Mouse (Mus musculus): ENCODE results near the gene Lyzl4. TPM values are rescaled to one million over a fixed set of nuclear protein-coding genes. Genes with fewer than 3 reads are reported as not detected.
A peak's percentile ranks its signal among the peaks of the same experiment; 100 is the strongest.

Gene Lyzl4
- polyA plus RNA-seq, 1 experiment: 0.51 TPM

GRCm38 (mm10) chr9:121675011-121675410, 33.1 kb upstream of the Lyzl4 start:
- Histone ChIP-seq H3K4me1 (peaks cover 93% of the 10 kb centered on the region), H3K9me3 (peaks cover 16% of the 10 kb centered on the region), H3K36me3 (replicated peaks; ENCODE audit: low read length) (no peaks in the 10 kb centered on the region), H3K4me3 (replicated peaks) (peak overlapping the region; percentile 80), H3K27me3 (replicated peaks) (peaks cover 89% of the 10 kb centered on the region)
- TF ChIP-seq FLI1 (IDR thresholded peaks at IDR 0.05; ENCODE audit: low read length) (no peak), GATA1 (IDR thresholded peaks at IDR 0.05; ENCODE audit: borderline replicate concordance, low read length) (no peak)

GRCm38 (mm10) chr9:121673716-121674115, 31.8 kb upstream of the Lyzl4 start:
- Histone ChIP-seq H3K36me3 (replicated peaks; ENCODE audit: low read length) (no peaks in the 10 kb centered on the region), H3K9me3 (peaks cover 16% of the 10 kb centered on the region), H3K4me3 (replicated peaks) (no peak overlapping the region), H3K27me3 (replicated peaks) (peaks cover 89% of the 10 kb centered on the region), H3K4me1 (peaks cover 97% of the 10 kb centered on the region)
- TF ChIP-seq FLI1 (IDR thresholded peaks at IDR 0.05; ENCODE audit: low read length) (no peak), GATA1 (IDR thresholded peaks at IDR 0.05; ENCODE audit: borderline replicate concordance, low read length) (no peak)

GRCm38 (mm10) chr9:121672311-121672710, 30.4 kb upstream of the Lyzl4 start:
- Histone ChIP-seq H3K4me1 (peaks cover 96% of the 10 kb centered on the region), H3K36me3 (replicated peaks; ENCODE audit: low read length) (no peaks in the 10 kb centered on the region), H3K4me3 (replicated peaks) (peak overlapping the region; percentile 54), H3K27me3 (replicated peaks) (peaks cover 89% of the 10 kb centered on the region), H3K9me3 (peaks cover 16% of the 10 kb centered on the region)
- TF ChIP-seq GATA1 (IDR thresholded peaks at IDR 0.05; ENCODE audit: borderline replicate concordance, low read length) (no peak), FLI1 (IDR thresholded peaks at IDR 0.05; ENCODE audit: low read length) (no peak)

GRCm38 (mm10) chr9:121671300-121671699, 29.4 kb upstream of the Lyzl4 start:
- H3K27me3 ChIP-seq (replicated peaks): peaks cover 89% of the 10 kb centered on the region
- TF ChIP-seq FLI1 (IDR thresholded peaks at IDR 0.05; ENCODE audit: low read length) (no peak), GATA1 (IDR thresholded peaks at IDR 0.05; ENCODE audit: borderline replicate concordance, low read length) (no peak)
- H3K4me1 ChIP-seq: peaks cover 86% of the 10 kb centered on the region

GRCm38 (mm10) chr9:121669348-121669791, 27.5 kb upstream of the Lyzl4 start:
- H3K4me1 ChIP-seq: peaks cover 66% of the 10 kb centered on the region
- H3K27me3 ChIP-seq (replicated peaks): peaks cover 93% of the 10 kb centered on the region
- no peak for TF ChIP-seq FLI1 (IDR thresholded peaks at IDR 0.05; ENCODE audit: low read length)
- no peak for TF ChIP-seq GATA1 (IDR thresholded peaks at IDR 0.05; ENCODE audit: borderline replicate concordance, low read length)
- peak overlapping the region; percentile 87 for H3K4me3 ChIP-seq (replicated peaks)
- no peaks in the 10 kb centered on the region for H3K36me3 ChIP-seq (replicated peaks; ENCODE audit: low read length)
- H3K9me3 ChIP-seq: peaks cover 15% of the 10 kb centered on the region

More at GRCm38 (mm10) chr9:121671300-121671699, 29.4 kb upstream of the Lyzl4 start:
- Histone ChIP-seq H3K9me3 (peaks cover 16% of the 10 kb centered on the region), H3K36me3 (replicated peaks; ENCODE audit: low read length) (no peaks in the 10 kb centered on the region), H3K4me3 (replicated peaks) (no peak overlapping the region)

- peaks cover 51% of the 10 kb centered on the region for H3K4me1 ChIP-seq
- no peak for TF ChIP-seq FLI1 (IDR thresholded peaks at IDR 0.05; ENCODE audit: low read length)
- no peak for TF ChIP-seq GATA1 (IDR thresholded peaks at IDR 0.05; ENCODE audit: borderline replicate concordance, low read length)
- H3K4me3 ChIP-seq (replicated peaks): peak overlapping the region; percentile 11
- 0 out of 2 replicates have a peak, but pooled peaks cover under 1% of the 10 kb centered on the region for H3K9me3 ChIP-seq
- peaks cover 93% of the 10 kb centered on the region for H3K27me3 ChIP-seq (replicated peaks)
- no peaks in the 10 kb centered on the region for H3K36me3 ChIP-seq (replicated peaks; ENCODE audit: low read length)
These were observed 25.9 kb upstream of the Lyzl4 start for GRCm38 (mm10) chr9:121667822-121668221.

GRCm38 (mm10) chr9:121666957-121667630, 25.2 kb upstream of the Lyzl4 start:
- Histone ChIP-seq H3K27me3 (replicated peaks) (peaks cover 98% of the 10 kb centered on the region), H3K4me3 (replicated peaks) (no peak overlapping the region), H3K4me1 (peaks cover 44% of the 10 kb centered on the region), H3K36me3 (replicated peaks; ENCODE audit: low read length) (no peaks in the 10 kb centered on the region), H3K9me3 (no peaks in the 10 kb centered on the region)
- TF ChIP-seq GATA1 (IDR thresholded peaks at IDR 0.05; ENCODE audit: borderline replicate concordance, low read length): no peak
- TF ChIP-seq FLI1 (IDR thresholded peaks at IDR 0.05; ENCODE audit: low read length): no peak

GRCm38 (mm10) chr9:121664104-121664503, 22.2 kb upstream of the Lyzl4 start:
- peaks cover 14% of the 10 kb centered on the region for H3K4me1 ChIP-seq
- H3K9me3 ChIP-seq: no peaks in the 10 kb centered on the region
- H3K27me3 ChIP-seq (replicated peaks): peaks cover 97% of the 10 kb centered on the region
- H3K36me3 ChIP-seq (replicated peaks; ENCODE audit: low read length): no peaks in the 10 kb centered on the region
- H3K4me3 ChIP-seq (replicated peaks): no peak overlapping the region
- TF ChIP-seq FLI1 (IDR thresholded peaks at IDR 0.05; ENCODE audit: low read length) (no peak), GATA1 (IDR thresholded peaks at IDR 0.05; ENCODE audit: borderline replicate concordance, low read length) (no peak)

- Histone ChIP-seq H3K36me3 (replicated peaks; ENCODE audit: low read length) (no peaks in the 10 kb centered on the region), H3K27me3 (replicated peaks) (peaks cover 97% of the 10 kb centered on the region), H3K4me3 (replicated peaks) (no peak overlapping the region), H3K9me3 (no peaks in the 10 kb centered on the region), H3K4me1 (peaks cover 7% of the 10 kb centered on the region; the same call in 1 of the 2 replicates)
- TF ChIP-seq FLI1 (IDR thresholded peaks at IDR 0.05; ENCODE audit: low read length): no peak
- no peak for TF ChIP-seq GATA1 (IDR thresholded peaks at IDR 0.05; ENCODE audit: borderline replicate concordance, low read length)
These were observed 21.6 kb upstream of the Lyzl4 start for GRCm38 (mm10) chr9:121663467-121663866.

- Histone ChIP-seq H3K9me3 (no peaks in the 10 kb centered on the region), H3K27me3 (replicated peaks) (peaks cover 94% of the 10 kb centered on the region), H3K4me3 (replicated peaks) (no peak overlapping the region), H3K36me3 (replicated peaks; ENCODE audit: low read length) (no peaks in the 10 kb centered on the region), H3K4me1 (no peaks in the 10 kb centered on the region)
- no peak for TF ChIP-seq FLI1 (IDR thresholded peaks at IDR 0.05; ENCODE audit: low read length)
- no peak for TF ChIP-seq GATA1 (IDR thresholded peaks at IDR 0.05; ENCODE audit: borderline replicate concordance, low read length)
These were observed 17.9 kb upstream of the Lyzl4 start for GRCm38 (mm10) chr9:121659791-121660190.
